Mouse (Mus musculus) adipocyte (in vitro differentiated cells): ENCODE measurements around the gene Gabrr1.
A peak's percentile ranks its signal among the peaks of the same experiment; 100 is the strongest.
"Not testable (repeated sequence)": the region's sequence is repeated elsewhere in the genome, so short reads cannot be mapped to it uniquely, and the experiment has no call there.

Experiments
- DNase-seq: peaks from one replicate; pipeline ENCODE4 v3.0.0-alpha.2; 2016; ENCODE audit warnings: low spot score

The Gabrr1 gene

GRCm38 (mm10) chr4:33132221-33132620 lies at the start of gene Gabrr1:
Gabrr1 (plus strand) TSS chr4:33132521.
- no peak for DNase-seq

DNA sequence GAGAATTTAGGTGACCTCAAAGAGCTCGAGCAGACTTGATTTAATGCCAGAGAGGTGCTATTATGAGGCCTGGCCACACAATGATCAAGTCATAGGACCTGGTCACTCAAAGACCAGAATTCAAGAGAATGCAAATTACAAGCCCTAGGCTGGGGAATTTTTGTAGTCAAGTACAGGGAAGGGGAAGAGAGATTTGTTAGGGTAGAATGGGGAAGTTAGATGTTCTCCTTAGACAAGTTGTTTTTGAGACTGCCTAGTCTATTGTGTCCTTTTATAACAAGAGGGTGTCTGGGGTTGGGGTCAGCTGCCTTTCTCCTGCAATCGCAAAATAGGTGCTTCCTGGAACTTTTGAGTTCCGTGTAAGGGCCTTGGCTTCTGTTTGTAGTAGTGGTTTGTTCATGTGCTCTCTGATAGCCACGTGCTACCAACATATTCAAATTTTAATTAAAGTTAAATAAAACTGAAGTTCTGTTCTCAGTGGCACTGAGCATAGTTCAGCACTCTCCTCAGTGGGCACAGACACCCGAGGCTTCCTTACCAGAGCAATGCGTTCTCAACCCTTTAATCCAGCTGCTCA lies 33.1 kb upstream of the Gabrr1 start:
- DNase-seq, result no peak

GRCm38 (mm10) chr4:33109720-33110458 lies 22.4 kb upstream of the Gabrr1 start:
- DNase-seq, result no peak

- no peak for DNase-seq
Measured at GRCm38 (mm10) chr4:33110845-33111244, 21.5 kb upstream of the Gabrr1 start.

GRCm38 (mm10) chr4:33111358-33111757 lies 21.0 kb upstream of the Gabrr1 start:
- no peak for DNase-seq

- DNase-seq, result not testable (repeated sequence)
Measured at GRCm38 (mm10) chr4:33112866-33113265, 19.5 kb upstream of the Gabrr1 start.

DNA sequence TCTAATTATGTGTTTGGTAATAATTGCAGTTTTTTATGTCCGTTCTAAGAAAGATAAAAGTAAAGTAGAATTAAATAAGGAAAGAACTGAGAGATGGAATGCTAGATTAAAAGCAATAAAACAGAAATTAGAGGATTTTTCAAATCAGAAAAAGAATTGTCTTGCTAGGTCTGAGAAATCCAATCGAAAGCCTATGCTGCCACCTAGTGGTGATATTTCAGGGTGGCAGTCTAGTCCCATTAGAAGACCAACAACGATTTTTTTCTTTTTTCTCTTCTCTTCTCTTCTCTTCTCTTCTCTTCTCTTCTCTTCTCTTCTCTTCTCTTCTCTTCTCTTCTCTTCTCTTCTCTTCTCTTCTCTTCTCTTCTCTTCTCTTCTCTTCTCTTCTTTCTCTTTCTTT lies 13.2 kb upstream of the Gabrr1 start:
- DNase-seq, result peak; percentile 83

DNA sequence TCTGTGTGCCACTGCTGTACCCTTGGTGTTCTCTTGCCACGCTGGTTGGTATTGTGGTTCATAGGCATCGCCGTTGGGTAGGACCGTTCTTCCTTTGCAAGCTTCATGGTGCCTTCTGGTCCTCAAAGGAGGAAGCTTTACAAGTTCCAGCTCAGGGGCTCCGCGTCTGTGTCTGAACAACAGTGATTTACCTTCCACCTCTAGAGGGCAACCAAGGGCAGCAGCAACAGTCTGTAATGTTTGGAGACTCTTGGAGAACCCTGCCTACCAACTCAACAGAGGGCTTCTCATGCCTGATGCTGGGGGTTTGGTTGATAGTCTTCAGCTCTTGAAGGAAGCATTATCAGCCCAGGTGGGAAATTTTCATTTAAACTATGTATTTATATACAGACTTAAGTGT lies 7.8 kb upstream of the Gabrr1 start:
- DNase-seq, result peak; percentile 56

DNA sequence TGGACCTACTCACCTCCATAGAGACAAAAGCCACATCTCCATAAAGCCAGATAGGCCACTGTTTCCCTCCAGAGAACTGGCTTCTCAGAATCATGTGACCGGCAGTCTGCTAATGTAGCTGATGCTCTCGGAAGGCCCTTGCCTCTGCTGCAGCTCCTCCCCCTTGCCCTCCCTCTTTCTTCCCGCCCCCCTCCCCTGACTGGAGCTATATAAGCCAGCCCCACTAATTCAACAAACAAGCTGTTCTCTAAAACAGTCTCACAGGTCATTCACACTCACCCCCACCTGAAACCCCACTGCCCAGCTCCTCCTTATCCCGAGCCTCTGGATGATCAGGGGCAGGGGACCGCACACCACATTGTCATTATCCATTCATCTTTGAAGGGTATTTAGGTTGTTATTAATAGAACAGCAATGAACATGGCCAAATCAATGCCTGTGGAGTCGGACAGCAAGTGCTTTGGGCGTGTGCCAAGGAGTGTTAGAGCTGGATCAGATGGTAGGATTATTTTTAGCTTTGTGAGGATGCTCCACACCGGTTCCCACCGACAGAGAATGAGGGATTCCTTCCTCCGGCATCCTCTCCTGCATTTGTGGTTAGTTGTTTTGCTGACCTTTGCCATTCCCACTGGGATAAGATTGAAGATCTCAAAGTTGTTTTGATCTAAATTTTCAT lies 6.8 kb upstream of the Gabrr1 start:
- DNase-seq, result peak; percentile 30

DNA sequence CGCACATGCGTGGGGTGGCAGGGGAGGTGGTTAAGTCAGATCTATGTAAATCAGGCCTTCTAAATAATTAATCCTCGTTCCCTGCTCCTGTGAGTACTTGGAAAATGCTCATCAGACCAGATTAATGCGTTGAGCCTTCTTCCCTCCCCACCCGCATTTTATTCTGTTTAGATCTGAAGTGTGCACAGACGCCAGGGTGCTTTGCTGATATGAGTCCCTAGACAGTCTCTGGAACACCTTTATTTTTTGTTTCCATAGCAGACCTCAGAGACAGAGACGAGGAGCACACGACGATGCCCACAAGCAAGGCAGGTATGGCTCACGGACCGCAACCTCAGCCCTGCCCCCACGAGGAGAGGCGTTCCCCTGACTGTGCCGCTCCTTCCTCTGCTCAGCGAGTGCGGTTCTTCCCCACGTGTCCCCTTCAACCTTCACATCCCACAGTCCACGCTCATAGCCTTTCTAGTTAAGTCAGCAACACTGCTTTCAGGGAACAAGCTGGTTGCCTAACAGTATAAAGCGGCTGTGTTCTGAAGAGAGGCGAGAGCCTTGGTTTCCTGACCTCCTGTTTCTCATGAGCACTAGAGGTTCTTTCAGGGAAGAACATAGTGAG lies 14.5 kb downstream of the Gabrr1 start:
- DNase-seq, result no peak

DNA sequence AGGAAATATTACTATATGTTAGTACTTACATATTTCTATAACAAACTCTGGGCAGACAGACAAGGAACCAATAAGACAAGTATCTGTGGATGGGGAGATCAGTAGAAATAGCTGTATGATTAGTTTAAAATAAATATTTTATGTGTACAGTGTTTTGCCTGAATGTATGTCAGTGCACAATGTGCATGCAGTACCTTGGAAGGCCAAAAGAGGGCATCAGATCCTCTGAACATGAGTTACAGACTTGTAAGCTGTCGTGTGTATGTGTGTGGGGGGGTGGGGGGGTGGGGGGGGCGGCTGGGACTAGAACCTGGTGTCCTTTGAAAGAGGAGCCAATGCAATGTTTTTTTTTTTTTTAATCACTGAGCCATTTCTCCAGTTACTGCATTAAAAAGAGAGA lies 15.5 kb downstream of the Gabrr1 start:
- DNase-seq, result peak; percentile 43

- DNase-seq, result no peak
Measured at GRCm38 (mm10) chr4:33149150-33149549, 16.8 kb downstream of the Gabrr1 start.

GRCm38 (mm10) chr4:33152087-33153038 lies 20.0 kb downstream of the Gabrr1 start:
- DNase-seq, result no peak

GRCm38 (mm10) chr4:33183477-33183876 lies 51.2 kb downstream of the Gabrr1 start:
- no peak for DNase-seq

DNA sequence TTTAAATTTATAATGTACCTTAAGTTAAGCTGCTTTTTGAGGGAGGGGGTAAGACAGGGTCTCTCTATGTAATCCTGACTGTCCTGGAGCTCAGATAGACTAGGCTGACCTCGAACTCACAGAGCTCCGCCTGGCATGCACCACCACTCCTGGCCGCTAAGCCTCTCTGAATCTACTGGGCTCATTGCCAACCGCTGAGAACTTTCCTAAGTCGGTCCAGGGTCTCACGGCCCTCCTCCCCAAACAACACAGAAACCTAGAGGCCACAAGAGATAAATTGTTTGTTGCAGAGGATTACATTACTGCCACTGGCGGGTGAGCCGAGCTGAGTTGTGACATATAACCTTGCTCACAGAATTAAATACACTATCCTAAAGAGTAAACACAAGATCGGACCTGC lies 55.8 kb downstream of the Gabrr1 start:
- no peak for DNase-seq

- DNase-seq, result no peak
Measured at GRCm38 (mm10) chr4:33188781-33189734, 56.7 kb downstream of the Gabrr1 start.

- DNase-seq, result no peak
Measured at GRCm38 (mm10) chr4:33189735-33190036, 57.4 kb downstream of the Gabrr1 start, which contains the start of gene Pm20d2. Pm20d2 (minus strand) TSS chr4:33189737.

DNA sequence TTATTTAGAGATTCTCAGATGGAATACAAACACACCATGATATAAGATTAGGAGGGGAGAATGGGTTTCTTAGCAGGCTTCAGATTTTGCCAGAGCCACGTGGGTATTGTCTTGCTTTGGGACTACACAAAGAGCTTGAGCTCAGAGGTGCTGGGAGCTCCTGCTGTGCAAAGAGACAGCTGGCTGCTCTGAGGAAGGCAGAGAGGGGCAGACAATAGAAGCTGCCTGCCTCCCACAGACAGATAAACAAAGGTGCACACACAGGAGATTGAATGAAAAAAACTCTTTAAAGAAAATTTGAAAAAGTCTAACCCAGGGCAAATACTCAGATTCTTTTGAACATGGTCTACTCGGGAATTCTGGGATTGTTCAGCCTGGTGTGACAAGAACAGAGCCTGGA lies 65.8 kb downstream of the Gabrr1 start:
- no peak for DNase-seq

- DNase-seq, result peak; percentile 5
Measured at GRCm38 (mm10) chr4:33204682-33205081, 72.4 kb downstream of the Gabrr1 start.

DNA sequence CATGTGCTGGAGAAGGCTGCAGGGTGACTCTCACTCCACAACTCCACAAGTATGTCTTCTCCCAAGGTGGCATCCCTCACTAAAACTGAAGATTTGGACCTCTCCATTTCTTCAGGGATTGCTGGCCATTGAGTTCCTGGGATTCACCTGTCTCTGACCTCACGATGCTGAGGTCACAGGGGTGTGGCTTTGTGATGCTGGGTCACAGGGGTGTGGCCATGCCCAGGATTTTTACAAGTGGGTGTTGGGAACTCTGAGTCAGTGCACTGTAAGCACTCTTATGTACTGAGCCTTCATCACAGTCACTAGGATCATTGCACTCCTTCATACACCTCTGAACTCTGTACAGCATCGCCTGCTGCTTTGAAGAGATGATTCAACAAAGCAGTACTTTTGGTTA lies 75.2 kb downstream of the Gabrr1 start:
- DNase-seq, result no peak
